Mouse (Mus musculus) kidney, adult 2 months (tissue): Measurements from ENCODE around the gene Pkd2.

Experiments
- CTCF ChIP-seq: fragments of 200-500 bp; conservative IDR thresholded peaks from 2 replicates; pipeline ENCODE4 v1.5.1; 2011; ENCODE audit warnings: low read depth, mild to moderate bottlenecking, control low read depth, low read length, moderate library complexity, mixed read lengths; ENCODE audit not compliant: insufficient read depth, insufficient read length
- POLR2A ChIP-seq: fragments of 200-500 bp; IDR thresholded peaks from one replicate; pipeline ENCODE4 v1.6.1; 2011; ENCODE audit warnings: low read depth, low read length, control low read depth

GRCm38 (mm10) chr5:104458832-104459705, at the start of gene Pkd2:
- peak; percentile 64 for TF ChIP-seq POLR2A
- no peak for TF ChIP-seq CTCF
